Mouse (Mus musculus) liver, adult 10 weeks (tissue): ENCODE data around the gene Lztr1. TPM values are rescaled to one million over a fixed set of nuclear protein-coding genes. Genes with fewer than 3 reads are reported as not detected.

Experiments used
- polyA plus RNA-seq: library from polyadenylated mRNA; stranded (reverse); fragments of 350-450 nt; fragmentation: Illumina TruSeq; extraction: RNeasy Lipid Tissue Mini Kit (QIAGEN cat#74804); gene quantifications from one replicate; pipeline ENCODE4 v1.2.3, GENCODE M21; 2014; ENCODE audit warnings: low read depth, low replicate concordance

The Lztr1 gene
- polyA plus RNA-seq = 12.4 TPM

GRCm38 (mm10) chr16:17508546-17509239, at the start of gene Lztr1:
Lztr1 (plus strand) TSS chr16:17508688.

DNA sequence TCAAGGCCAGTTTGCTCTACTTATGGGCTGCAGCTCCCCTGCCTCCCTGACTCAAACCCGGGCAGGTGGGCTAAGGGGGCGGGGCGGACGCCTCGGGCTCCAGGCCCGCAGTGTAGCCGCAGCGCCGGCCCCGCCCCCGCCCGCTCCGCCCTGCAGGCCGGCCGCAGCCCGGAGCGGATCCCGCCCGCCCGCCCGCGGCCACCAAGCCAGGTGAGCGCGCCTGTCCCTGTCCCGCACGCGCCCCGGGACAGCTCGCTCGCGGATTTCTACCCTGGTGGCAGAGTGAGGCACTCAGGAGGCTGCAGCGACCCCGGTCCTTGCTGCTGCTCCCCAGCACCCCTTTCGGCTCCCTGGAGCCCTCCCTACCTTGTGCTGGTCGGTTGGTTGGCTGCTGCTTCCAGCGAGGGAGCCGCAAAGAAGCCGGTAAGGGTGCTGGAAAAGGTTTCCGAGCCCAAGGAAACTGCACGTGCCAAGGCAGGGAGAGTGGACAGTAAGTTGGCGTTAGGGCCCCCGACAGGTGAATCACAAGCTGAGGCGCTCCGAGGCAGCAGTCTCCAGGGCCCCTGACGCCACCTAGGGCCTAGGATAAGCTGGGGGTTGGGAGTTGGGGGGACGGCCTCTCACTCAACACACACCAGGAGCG, 18.9 kb upstream of the Lztr1 start, which contains the start of gene Aifm3:
Gene Aifm3, plus strand, starts transcription at position 143 of the 643 bp plus-strand sequence.

GRCm38 (mm10) chr16:17530640-17531288, 22.3 kb downstream of the Lztr1 start, which contains the start of gene Thap7:
Thap7 (minus strand) TSS chr16:17531136.

DNA sequence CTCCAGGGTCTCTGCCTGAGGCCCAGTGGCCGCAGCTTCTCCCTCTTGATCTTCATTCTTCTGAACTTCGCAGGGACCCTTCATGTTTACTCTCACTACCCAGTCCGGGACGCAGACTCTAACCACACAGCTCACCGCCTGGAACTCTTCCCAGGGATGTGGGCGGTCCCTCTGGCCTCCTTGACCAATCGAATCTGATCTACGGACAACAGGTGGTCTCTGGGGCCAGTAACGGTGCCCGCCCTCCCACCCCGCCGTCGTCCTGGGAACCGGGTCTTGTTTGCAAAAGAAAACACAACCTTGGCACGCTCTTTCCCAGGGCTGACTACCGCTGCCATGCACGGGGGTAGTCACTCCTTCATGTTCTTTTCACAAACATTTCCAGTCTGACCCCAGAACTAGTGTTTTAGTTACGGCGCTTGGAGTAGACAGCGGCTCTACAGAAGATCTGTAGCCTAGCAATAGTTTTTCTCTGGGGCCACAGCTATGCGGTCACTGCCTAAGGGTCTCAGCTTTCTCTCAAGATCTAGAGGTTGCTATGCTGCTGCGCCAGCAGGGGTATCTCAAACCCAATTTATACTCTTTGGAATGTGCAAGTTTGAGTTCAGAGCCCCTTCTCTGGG, 52.8 kb downstream of the Lztr1 start, which contains the start of gene Lrrc74b:
Gene Lrrc74b, minus strand, starts transcription at position 120 of the 623 bp plus-strand sequence.

DNA sequence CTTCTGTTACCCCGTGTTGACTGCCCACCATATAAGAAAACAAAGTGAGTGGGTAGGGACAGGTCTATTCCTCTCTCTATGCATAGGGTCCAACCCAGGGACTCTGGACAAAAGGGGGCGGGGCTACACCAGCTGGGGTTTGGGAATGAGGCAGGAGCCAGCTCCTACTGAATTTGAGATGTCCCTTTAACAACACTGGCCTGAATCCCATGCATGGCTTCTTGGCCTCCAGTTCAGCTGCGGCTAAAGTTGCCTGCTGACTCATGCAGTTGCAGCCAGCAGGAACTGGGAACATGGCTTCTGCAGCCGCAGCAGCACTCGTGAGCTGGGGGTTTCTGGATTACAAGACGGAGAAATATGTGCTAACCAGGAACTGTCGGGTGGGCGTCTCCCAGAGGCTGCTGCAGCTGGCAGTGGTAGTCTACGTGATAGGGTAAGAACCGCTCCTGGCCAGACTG, 53.3 kb downstream of the Lztr1 start, which contains the start of gene P2rx6:
Gene P2rx6, plus strand, starts transcription at position 135 of the 458 bp plus-strand sequence.

Other genes starting within 250 kb of the Lztr1 start
- gene Tmem191c, start 232.6 kb upstream of the Lztr1 start, polyA plus RNA-seq = not detected
- gene Serpind1, start 177.3 kb upstream of the Lztr1 start, polyA plus RNA-seq = 698 TPM
- 37.9 TPM for gene Snap29, start 102.7 kb upstream of the Lztr1 start, polyA plus RNA-seq
- gene Pi4ka, start 102.4 kb upstream of the Lztr1 start, polyA plus RNA-seq = 7.7 TPM
- 16.2 TPM for gene Crkl, start 56.7 kb upstream of the Lztr1 start, polyA plus RNA-seq
- 0.13 TPM for gene Aifm3, start 19.1 kb upstream of the Lztr1 start, polyA plus RNA-seq
- gene Thap7, start 22.4 kb downstream of the Lztr1 start, polyA plus RNA-seq = 1.5 TPM
- gene Lrrc74b, start 52.6 kb downstream of the Lztr1 start, polyA plus RNA-seq = not detected
- gene P2rx6, start 53.2 kb downstream of the Lztr1 start, polyA plus RNA-seq = not detected
- not detected for gene Slc7a4, start 74.5 kb downstream of the Lztr1 start, polyA plus RNA-seq
- 7.4 TPM for gene Smpd4, start 110.7 kb downstream of the Lztr1 start, polyA plus RNA-seq
- not detected for gene Ccdc74a, start 137.8 kb downstream of the Lztr1 start, polyA plus RNA-seq
- gene Med15, start 224.2 kb downstream of the Lztr1 start, polyA plus RNA-seq = 6.3 TPM